Mouse (Mus musculus): ENCODE data around the gene Fam172a.

The Fam172a gene

GRCm38 (mm10) chr13:78198871-78199641, 497.2 kb downstream of the Fam172a start:
- DNase-seq (ENCODE audit: low spot score), result no peak

GRCm38 (mm10) chr13:78199642-78200160, 497.9 kb downstream of the Fam172a start, which contains the start of gene Nr2f1:
TSS of gene Nr2f1 (minus strand) at chr13:78199757.
- DNase-seq (ENCODE audit: low spot score), result no peak

GRCm38 (mm10) chr13:78200407-78200806, 498.6 kb downstream of the Fam172a start:
- peak; percentile 28 for DNase-seq (ENCODE audit: low spot score)

- peak; percentile 77 for DNase-seq (ENCODE audit: low spot score)
Observed at GRCm38 (mm10) chr13:78200991-78201870, 499.4 kb downstream of the Fam172a start.

GRCm38 (mm10) chr13:78201871-78202565, 500.2 kb downstream of the Fam172a start:
- DNase-seq (ENCODE audit: low spot score), result no peak

- no peak for DNase-seq (ENCODE audit: low spot score)
Observed at GRCm38 (mm10) chr13:78202574-78203347, 500.9 kb downstream of the Fam172a start.

GRCm38 (mm10) chr13:78203348-78204061, 501.7 kb downstream of the Fam172a start:
- DNase-seq (ENCODE audit: low spot score), result no peak

- DNase-seq (ENCODE audit: low spot score), result no peak
Observed at GRCm38 (mm10) chr13:78205426-78205825, 503.6 kb downstream of the Fam172a start.

GRCm38 (mm10) chr13:78206891-78207430, 505.1 kb downstream of the Fam172a start:
- DNase-seq (ENCODE audit: low spot score), result no peak

- no peak for DNase-seq (ENCODE audit: low spot score)
Observed at GRCm38 (mm10) chr13:78207796-78208645, 506.2 kb downstream of the Fam172a start.

GRCm38 (mm10) chr13:78208689-78209410, 507.0 kb downstream of the Fam172a start:
- no peak for DNase-seq (ENCODE audit: low spot score)

GRCm38 (mm10) chr13:78209611-78210028, 507.8 kb downstream of the Fam172a start:
- no peak for DNase-seq (ENCODE audit: low spot score)

- no peak for DNase-seq (ENCODE audit: low spot score)
Observed at GRCm38 (mm10) chr13:78210029-78210747, 508.4 kb downstream of the Fam172a start.

- DNase-seq (ENCODE audit: low spot score), result no peak
Observed at GRCm38 (mm10) chr13:78210748-78211089, 508.9 kb downstream of the Fam172a start.

- DNase-seq (ENCODE audit: low spot score), result no peak
Observed at GRCm38 (mm10) chr13:78211231-78212010, 509.6 kb downstream of the Fam172a start.

GRCm38 (mm10) chr13:78212111-78212510, 510.3 kb downstream of the Fam172a start:
- DNase-seq (ENCODE audit: low spot score), result no peak

- DNase-seq (ENCODE audit: low spot score), result no peak
Observed at GRCm38 (mm10) chr13:78213155-78213554, 511.3 kb downstream of the Fam172a start.

Measured in ovary, adult 18-20 months (tissue).